Mouse (Mus musculus) right cerebral cortex, postnatal 36 days (tissue): ENCODE results near the gene Kcnc3.

Experiments used
- DNase-seq, 2 experiments: peaks; one replicate each; pipeline ENCODE4 v3.0.0; 2022; ENCODE audit warnings: low spot score in 2 of 2, mixed read lengths in 1 of 2

Gene Kcnc3

DNA sequence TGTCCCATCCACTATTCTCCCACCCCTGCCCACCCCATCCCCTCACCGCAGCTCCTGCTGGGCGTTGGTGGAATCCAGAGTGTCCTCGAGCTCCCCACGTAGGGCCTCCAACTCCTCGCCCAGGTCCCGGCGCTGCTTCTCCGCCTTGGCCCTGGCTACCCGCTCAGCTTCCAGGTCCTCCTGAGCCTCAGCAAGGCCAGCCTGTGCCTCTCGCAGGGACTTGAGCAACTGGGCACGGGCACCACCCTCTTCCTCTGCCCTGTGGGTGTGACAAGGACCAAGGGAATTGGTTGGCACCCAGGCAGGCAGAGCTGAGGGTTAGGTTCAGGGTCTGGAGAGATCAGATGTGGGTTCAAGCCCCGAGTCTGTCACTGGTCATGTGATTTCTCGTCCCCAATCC lies 36.5 kb downstream of the Kcnc3 start:
- DNase-seq, result no peak

DNA sequence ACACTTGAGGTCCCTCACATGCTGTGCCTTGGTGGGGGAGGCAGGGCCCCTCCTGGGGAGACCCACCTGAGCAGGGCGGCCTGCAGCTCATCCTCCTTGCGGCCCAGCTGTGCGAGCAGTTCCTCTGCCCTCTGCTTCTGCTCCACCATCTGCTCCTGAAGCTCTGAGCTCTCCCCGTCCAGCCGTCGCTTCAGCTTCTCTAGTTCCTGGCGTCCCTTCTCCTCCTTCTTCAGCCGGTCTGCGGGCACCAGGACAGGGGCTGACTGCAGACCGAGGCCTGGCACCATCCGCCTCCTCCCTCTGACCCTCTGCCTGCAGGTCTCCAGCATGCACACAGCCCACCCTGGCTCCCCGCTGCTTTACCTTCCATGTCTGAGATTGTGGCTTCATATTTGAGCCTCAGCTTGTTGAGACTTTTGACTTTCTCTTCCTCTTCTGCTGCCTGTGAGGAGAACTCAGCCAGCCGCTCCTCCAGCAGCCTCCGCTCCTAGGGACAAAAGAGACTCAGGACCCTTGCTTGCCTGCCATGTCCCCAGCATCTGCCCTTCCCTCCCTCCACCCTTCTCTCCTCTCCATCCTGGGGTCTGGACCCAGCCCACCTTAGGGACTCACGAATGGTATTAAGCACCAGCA lies 38.1 kb downstream of the Kcnc3 start:
- no peak for DNase-seq

DNA sequence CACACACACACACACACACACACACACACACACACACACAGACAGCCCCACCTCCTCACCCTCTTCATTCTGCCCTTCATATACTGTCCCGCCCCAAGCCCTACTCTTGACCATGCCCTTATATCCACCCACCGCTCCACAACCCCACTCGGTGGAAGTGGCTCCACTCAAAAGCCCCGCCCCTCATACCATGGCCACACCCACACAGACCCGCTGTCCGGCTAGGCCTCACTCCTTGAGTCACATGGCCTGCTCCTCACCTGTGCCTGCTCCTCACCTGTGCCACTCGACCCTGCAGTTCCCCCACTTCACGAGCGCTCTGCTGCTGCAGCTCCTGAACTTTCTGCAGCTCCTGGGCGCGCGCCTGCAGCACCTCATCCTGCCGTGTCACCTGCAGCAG lies 40.0 kb downstream of the Kcnc3 start:
- no peak for DNase-seq

DNA sequence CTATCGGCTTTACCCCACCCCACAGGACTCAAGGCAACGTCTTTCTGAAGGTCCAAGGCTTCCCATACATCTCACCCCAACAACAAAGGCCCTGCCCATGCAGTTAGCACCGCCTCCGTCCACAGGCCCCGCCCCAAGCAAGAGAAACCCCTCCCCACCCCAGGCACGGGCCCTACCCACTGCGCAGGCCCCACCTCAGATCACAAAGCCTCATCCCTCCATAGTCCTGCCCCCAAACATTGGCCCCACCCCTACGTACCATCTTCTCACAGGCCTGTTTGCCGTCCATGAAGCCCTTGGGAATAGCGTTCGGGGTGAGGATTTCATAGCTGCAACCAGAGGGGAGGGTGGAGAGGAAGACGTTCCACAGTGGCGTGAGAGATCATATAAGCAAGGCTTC lies 42.2 kb downstream of the Kcnc3 start:
- DNase-seq, result no peak

DNA sequence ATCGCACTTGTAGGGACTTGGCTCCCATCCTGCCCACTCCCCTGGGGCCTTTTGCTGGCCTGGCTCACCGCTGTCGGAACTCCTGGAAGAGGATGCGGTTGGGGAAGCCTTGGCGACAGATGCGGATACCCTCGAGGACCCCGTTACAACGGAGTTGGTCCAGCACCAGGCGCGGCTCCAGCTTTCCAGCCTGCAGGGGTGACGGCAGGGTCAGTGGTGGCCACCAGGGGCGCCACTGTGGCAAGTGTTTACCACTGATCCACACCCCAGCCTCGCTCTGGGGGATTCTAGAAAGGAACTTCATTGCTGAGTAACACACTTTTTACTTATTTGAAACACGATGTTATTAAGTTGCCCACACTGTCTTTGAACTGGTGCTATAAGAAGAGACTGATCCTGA lies 42.9 kb downstream of the Kcnc3 start:
- DNase-seq, result no peak

DNA sequence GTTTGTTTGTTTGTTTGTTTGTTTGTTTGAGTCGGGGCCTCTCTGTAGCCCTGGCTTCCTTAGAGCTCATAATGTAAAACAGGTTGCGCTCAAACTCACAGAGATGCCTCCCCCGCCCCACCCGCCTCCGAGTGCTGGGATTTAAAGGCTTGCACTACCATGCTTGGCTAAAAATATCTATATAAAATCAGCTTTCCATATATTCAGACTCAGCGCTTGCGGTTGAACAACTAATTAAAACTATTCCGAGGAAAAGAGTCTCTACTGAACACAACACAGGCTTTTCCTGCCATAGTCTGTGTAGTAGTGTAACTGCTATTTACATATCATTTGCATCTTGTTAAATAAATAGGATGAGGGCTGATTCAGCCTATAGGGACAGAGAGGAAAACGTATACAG lies 46.2 kb downstream of the Kcnc3 start:
- DNase-seq, result peak; percentile 56

DNA sequence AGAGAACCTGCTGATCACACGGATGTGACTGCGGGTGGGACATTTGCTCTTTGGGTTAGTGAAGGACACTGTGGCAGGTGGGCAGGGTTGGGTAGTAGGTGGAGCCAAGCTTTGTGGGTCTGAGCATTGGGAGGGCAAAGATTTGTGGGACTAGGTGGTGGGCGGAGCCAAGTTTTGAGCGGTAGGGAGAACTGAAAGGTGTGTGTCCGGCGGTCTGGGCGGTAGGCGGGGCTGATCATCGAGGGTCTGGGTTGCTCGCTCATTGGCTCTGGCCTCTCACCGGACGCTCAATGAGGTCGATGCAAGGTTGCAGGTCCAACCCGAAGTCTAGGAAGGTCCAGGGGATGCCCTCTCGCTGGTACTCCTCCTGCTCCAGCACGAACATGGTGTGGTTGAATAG lies 48.2 kb downstream of the Kcnc3 start:
- no peak for DNase-seq

DNA sequence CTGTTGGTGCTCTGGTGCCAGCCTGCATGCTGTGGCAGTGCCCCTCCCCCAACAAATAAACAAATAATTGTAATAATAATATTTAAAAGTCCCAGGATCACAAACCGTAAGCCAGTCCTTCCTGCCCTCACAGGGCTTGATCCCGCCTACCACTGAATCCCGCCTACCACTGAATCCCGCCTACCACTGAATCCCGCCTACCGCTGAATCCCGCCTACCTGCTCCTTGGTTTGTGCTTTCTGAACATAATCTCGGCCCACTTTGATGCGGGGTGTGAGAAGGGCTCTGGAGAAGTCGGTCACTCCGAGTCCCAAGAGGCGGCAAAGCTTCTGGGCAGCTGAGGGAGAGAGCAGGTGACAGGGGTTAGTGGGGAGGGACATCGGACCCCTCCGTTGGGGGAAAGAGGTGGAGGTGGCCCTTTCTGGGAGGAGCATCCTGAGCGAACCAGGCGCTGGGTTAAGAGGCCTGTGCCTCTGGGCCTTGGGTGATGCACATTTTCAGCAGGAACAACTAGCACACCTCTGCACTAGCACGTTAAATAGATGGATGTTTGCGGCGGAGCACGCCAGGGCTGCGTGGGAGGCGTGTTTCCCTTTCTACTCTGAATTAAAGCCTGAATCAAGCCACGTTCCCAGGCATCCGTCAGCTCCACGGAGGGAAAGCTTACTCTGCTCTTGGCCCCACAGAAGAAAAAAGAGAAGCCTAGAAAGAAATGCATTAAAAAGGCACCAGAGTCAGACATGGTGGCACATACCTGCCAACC lies 50.6 kb downstream of the Kcnc3 start:
- peak; percentile 68 to 78 for DNase-seq

DNA sequence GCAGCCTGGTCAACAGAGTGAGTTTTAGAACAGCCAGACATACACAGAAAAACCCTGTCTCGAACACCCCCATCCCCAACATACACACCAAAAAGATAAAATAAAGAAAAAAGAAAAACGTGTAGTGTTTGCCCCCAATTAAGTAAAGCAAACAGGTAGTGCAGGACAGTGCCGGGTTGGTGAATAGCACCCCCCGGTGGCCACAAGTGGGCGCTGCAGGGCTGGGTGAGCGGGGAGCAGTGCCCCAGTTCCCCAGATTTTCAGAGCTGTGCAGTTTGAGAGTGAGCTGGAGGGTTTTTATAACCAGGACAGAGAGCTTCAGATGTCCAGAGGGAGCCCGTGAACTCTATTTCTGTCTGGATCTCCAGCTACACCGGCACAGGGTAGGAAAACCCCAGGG lies 51.4 kb downstream of the Kcnc3 start:
- DNase-seq, result peak in 1 of 2 experiments; percentile 20

DNA sequence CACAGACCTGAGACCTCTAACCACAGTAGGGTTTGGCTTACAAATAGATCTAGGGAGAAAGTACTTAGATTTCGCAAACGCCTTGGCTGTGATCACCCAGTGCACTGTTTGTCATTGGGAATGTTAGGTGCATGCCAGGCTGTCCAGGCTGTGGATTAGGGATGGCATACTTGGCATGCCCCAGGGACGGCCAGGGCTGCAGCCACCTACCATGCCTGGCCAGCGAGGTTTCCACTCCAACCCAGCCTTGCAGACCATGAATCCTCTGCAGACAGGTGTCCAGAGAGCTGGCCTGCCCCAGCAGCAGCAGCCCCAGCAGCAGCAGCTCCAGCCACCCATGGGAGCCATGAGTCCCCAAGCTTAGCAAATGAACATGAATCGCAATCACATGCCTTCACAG lies 54.8 kb downstream of the Kcnc3 start:
- DNase-seq, result no peak

DNA sequence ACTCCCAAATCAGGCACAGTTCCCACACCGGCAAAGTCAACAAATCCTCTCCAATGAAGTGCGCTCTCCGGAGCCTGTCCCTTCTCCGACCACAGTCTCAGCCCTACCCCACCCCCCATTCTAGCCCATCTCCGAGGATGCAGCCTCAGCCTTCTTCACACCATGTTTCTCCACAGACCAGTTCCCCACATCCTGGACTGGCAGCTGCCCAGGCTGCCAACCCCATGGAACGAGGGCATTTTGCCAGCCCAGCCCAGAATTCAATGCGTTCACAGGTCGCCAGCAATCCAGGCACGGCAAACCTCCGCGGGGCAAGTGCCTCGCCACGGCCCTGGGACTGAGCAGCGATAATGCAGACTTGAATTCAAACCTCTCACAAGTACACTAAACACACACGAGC lies 55.5 kb downstream of the Kcnc3 start:
- DNase-seq, result no peak

DNA sequence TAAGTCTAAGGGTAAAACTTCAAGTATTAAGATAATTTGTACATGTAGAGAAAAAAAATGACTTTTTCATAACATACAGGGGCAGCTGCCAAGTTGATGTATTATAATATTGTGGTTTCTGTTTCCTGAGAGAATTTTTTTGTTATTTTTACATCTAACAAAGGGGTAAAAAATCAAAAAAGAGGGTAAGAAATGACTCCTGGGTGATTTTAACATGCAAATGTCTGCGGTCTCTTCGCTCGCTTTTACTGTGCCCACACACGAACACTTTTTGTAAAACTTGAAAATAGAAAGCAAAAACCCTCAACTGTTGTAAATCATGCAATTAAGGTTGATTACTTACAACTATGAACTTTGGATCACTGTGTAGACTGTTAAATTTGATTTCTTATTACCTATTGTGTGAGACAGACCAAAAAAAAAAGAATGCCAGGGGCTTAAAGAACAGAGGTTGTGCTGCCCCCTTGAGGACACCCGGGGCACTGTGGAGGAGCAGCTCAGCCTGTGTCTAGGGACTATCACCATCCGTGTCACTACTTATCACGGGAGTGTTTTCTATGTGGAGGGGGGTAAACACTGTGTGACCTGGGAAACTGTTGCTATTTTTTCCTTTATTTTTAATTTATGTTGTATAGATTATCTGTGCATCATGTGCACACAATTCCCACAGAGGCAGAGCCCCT lies 56.7 kb downstream of the Kcnc3 start:
- DNase-seq, result peak in 1 of 2 experiments; percentile 64

DNA sequence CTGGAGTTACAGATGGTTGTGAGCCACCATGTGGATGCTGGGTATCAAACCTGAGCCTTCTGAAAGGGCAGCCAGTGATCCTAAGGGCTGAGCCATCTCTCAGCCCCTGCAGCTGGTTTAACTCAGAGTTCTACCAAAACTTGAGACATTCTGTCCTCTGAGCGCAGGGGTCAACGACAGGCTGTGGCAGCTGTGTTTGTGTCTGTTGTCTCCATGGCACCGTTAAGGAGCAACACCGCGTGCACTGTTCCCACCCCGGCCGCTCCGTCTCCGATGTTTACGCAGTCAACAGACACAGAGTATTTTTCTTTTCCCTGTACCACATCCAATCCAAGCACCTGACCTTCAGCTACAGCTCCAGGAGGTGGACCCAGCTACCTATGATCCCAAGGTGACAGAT lies 57.3 kb downstream of the Kcnc3 start:
- DNase-seq, result no peak

DNA sequence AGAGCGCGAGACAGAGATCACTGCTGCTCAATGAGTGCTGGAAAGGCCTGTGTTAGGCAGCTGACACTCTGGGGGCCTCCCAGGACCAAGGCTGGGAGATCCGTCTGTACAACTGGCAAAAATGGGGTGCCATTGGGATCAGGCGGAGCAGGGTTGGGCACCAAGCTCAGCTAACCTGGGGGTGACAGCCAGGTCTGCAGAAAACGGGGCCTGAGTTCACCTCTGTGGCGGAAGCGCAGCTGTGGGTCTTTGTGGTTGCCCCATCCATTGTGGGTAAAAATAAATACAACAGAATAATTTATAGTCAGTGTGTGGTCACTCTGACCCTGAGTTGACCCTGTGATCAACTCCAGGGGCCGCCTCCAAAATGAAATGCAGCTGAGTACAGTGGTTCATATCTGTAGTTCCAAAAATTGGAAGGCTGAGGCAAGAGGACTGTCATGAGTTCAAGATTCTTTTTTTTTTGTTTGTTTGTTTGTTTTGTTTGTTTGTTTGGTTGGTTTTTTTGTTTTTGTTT lies 58.7 kb downstream of the Kcnc3 start:
- DNase-seq, result no peak

DNA sequence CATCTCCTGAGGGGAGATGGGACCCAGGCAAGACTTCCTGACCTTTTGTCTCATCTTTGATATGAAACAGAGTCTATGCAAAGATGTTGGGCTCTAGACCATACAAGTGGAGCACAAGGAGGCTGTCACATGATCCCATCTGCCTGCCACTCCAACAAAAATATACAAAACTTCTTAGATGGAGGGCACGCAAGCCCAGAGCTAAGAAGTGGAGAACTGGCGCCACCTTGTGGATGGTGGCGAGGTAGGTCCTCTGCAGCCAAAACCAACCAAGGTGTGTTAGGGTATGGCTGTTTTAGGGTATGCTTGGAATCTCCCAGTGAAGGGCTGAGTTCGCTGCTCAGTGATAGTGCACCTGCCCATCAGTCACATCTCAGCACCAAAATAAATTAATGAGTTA lies 59.5 kb downstream of the Kcnc3 start:
- no peak for DNase-seq

DNA sequence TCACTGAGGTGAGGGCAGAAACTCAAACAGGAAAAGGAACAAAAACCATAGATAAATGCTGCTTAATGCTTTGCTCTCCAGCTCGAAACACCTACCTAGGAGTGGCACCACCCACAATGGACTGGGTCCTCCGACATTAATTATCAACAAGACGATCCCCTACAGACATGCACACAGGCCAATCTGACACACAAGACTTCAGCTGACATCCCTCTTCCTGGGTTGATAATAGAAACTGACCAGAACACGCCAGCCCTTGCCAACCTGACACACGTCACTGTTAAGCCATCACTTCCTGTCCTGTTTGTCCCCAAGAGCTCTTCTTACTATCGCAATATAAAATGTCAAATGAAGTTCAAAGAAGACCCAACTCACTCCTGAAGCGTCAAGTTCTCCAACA lies 61.0 kb downstream of the Kcnc3 start:
- DNase-seq, result no peak

DNA sequence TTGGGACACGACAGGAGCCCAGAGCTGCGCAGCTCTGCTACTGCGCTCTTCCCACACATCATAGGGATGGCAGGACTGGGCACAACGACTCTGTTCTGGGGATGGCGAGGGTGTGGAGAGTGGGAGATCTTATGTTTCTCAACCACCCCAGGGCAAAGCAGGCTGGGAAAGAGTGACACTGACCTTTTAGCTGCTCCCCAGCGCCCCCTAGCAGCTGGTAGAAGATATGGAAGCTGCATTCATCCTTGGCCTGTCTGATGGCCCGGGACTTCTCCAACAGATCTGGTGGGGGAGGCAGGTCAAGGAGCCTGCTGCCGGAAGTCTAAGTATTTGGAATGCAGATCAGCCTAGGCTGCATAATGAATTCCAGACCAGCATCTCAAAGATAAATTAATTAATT lies 63.3 kb downstream of the Kcnc3 start:
- no peak for DNase-seq
